Mouse (Mus musculus) liver, adult 2 months (tissue): ENCODE measurements around the gene Cfi.

ENCODE experiments used
- CTCF ChIP-seq: fragments of 200-500 bp; IDR thresholded peaks from 2 replicates; pipeline ENCODE4 v1.5.1; 2011; ENCODE audit warnings: low read depth, low read length, control low read depth
- POLR2A ChIP-seq: fragments of 200-500 bp; IDR thresholded peaks from 2 replicates; pipeline ENCODE4 v1.6.1; 2011; ENCODE audit warnings: low read length, control low read depth; ENCODE audit not compliant: insufficient read depth; ENCODE audit errors: extremely low read depth

GRCm38 (mm10) chr3:129822206-129822775 lies 13.4 kb upstream of the Cfi start, which contains the start of gene Rrh:
- TF ChIP-seq CTCF (no peak), POLR2A (no peak)
